Mouse (Mus musculus): ENCODE results near the gene Klc4.

The Klc4 gene

GRCm38 (mm10) chr17:46645561-46646321 lies at the start of gene Klc4, which contains the start of gene Mrpl2:
Klc4 (minus strand) TSS chr17:46646022.
Mrpl2 (plus strand) TSS chr17:46646229.
- peak; percentile 100 for DNase-seq

- no peak for DNase-seq
These were observed 48.8 kb upstream of the Klc4 start for GRCm38 (mm10) chr17:46694517-46695063.

GRCm38 (mm10) chr17:46691390-46691789 lies 45.6 kb upstream of the Klc4 start:
- no peak for DNase-seq

GRCm38 (mm10) chr17:46690665-46691064 lies 44.8 kb upstream of the Klc4 start:
- no peak for DNase-seq

GRCm38 (mm10) chr17:46685913-46686312 lies 40.1 kb upstream of the Klc4 start:
- no peak for DNase-seq

- DNase-seq: peak; percentile 92
These were observed 37.0 kb upstream of the Klc4 start for GRCm38 (mm10) chr17:46682654-46683389.

- peak; percentile 96 for DNase-seq
These were observed 35.8 kb upstream of the Klc4 start for GRCm38 (mm10) chr17:46681466-46682118.

GRCm38 (mm10) chr17:46680760-46681373 lies 35.0 kb upstream of the Klc4 start, which contains the start of gene Klhdc3:
Klhdc3 (minus strand) TSS chr17:46680914.
- peak; percentile 100 for DNase-seq

- no peak for DNase-seq
These were observed 34.3 kb upstream of the Klc4 start for GRCm38 (mm10) chr17:46679843-46680759.

- DNase-seq: peak; percentile 96
These were observed 33.1 kb upstream of the Klc4 start for GRCm38 (mm10) chr17:46678911-46679310.

- DNase-seq: peak; percentile 95
These were observed 32.6 kb upstream of the Klc4 start, which contains the start of gene Mea1 for GRCm38 (mm10) chr17:46678416-46678815. Mea1 (plus strand) TSS chr17:46678793.

- DNase-seq: peak; percentile 96
These were observed 28.9 kb upstream of the Klc4 start for GRCm38 (mm10) chr17:46674530-46675283.

- peak; percentile 99 for DNase-seq
These were observed 28.2 kb upstream of the Klc4 start, which contains the start of gene Rrp36 for GRCm38 (mm10) chr17:46673850-46674529. Rrp36 (minus strand) TSS chr17:46674352.

- peak; percentile 88 for DNase-seq
These were observed 24.1 kb upstream of the Klc4 start for GRCm38 (mm10) chr17:46669911-46670310.

- peak; percentile 97 for DNase-seq
These were observed 21.9 kb upstream of the Klc4 start for GRCm38 (mm10) chr17:46667712-46668111.

GRCm38 (mm10) chr17:46662730-46663129 lies 16.9 kb upstream of the Klc4 start:
- peak; percentile 97 for DNase-seq

GRCm38 (mm10) chr17:46661981-46662380 lies 16.2 kb upstream of the Klc4 start:
- no peak for DNase-seq

GRCm38 (mm10) chr17:46661351-46661750 lies 15.5 kb upstream of the Klc4 start:
- DNase-seq: no peak

- no peak for DNase-seq
These were observed 10.2 kb upstream of the Klc4 start for GRCm38 (mm10) chr17:46656054-46656453.
